Mouse (Mus musculus) induced T-regulatory cell, adult 2 months (primary cell): ENCODE data around the gene Tspan5.

Experiments
- DNase-seq: peaks from one replicate; pipeline ENCODE4 v3.0.0-alpha.2; 2012; ENCODE audit warnings: low read depth

Tspan5 gene

DNA sequence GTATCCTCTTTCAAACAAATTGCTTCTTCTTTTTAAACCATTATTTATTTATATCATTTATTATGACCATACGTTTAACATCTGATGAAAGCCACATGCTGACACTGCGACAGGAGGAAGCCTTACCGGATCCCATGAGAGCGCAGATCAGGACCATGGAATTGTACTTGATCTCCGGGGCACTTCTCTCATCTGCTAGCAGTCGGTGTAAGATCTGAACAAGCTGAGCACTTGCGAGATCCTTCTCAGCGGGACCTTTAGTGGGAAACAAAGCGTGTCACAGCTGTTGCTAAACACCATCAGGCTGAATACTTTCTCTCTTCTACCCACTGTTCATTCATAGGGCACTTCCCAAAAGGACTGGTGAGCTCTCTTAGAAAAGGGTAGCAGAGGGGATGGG, 199.6 kb downstream of the Tspan5 start:
- no peak for DNase-seq

DNA sequence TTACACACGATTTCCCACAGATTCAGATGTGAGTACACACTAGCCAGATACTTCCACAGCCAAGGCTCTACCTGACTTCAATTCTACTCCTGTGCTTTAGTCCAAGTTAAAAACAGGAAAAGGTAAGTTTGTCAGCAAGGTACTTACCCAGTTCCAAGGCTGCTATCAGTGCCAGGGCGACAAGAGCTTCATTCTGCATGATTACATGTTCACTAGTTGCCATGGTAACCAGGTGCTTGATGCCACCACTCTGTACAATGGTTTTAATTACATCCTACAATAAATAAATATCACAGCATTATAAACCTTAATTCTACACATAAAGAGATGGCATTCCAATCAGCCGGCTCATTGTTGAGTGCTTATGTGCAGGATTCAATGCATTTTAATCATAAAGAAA, 203.5 kb downstream of the Tspan5 start:
- DNase-seq, result no peak

DNA sequence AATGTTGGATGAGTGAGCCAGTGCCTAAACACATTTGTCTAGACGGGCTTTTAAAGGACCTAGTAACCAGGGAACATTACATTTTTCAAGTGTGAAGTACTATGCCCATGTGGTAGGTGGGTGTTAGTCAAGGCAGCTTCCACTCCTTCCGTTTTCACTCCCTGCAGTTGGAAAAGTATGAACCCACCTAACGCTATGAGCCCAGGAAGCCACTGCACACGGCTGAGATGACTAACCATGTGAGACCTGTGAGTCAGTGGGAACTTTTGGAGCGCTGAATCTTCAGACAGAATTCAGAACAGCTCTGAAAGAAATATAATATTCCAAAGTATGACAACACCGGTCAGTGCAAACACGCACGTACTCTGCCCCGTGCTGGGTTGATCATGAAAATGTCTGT, 207.1 kb downstream of the Tspan5 start:
- no peak for DNase-seq

DNA sequence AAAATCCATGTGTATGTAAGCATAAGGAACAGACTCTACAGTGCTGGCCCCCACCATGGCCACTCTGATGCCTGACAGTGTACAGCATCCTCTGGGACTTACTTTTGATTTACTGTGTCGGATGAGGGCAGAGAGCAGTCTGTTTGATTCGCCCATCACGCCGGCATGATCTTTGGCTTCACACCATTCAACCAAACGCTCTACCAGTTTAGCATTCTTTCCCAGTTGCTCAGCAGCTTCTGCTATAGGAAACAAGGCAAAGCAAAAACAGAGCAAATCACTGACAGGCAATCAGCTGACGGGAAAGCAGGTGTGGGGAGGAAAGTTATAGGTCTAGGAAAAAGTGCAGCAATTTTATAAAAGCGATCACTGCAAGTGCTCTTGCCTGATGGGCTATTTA, 213.2 kb downstream of the Tspan5 start:
- DNase-seq, result no peak
